Mouse (Mus musculus): ENCODE results near the gene 3110070M22Rik. TPM values are rescaled to one million over a fixed set of nuclear protein-coding genes. Genes with fewer than 3 reads are reported as not detected.

Gene 3110070M22Rik
- polyA plus RNA-seq, 1 experiment from 2014 or later = 0.79 TPM

- WGBS = 2% methylated on average over 57 of the region's 57 CpGs
- H3K4me2 ChIP-seq (replicated peaks; ENCODE audit: low read depth, low read length) = peak within 1 kb of the TSS; percentile 62
- TF ChIP-seq EP300 (IDR thresholded peaks at IDR 0.05) = 0 out of 2 replicates have a peak, but pooled peaks have one; percentile 22
- TF ChIP-seq CTCF (IDR thresholded peaks at IDR 0.05) = no peak
- no peaks in the 10 kb centered on the region for H3K9me3 ChIP-seq (ENCODE audit: low read length)
- H3K36me3 ChIP-seq (ENCODE audit: insufficient read depth, low read length) = peaks cover 9% of the 10 kb centered on the region; the same call in 1 of the 2 replicates
- peaks cover 9% of the 10 kb centered on the region; the same call in 1 of the 2 replicates for H3K4me1 ChIP-seq (ENCODE audit: insufficient read depth, low read depth, low read length)
- peak within 1 kb of the TSS; percentile 81 for H3K27ac ChIP-seq (ENCODE audit: low read length)
- H3K27me3 ChIP-seq (replicated peaks; ENCODE audit: insufficient read depth, low read length) = no peaks in the 10 kb centered on the region
- peak; percentile 99 for ATAC-seq
- DNase-seq (ENCODE audit: low spot score) = peak; percentile 95
- peak within 1 kb of the TSS; percentile 74 for H3K4me3 ChIP-seq (ENCODE audit: low read depth, low read length)
- H3K9ac ChIP-seq (replicated peaks; ENCODE audit: low read depth) = peak within 1 kb of the TSS; percentile 77
Measured at GRCm38 (mm10) chr13:119462596-119463560, 25.3 kb downstream of the 3110070M22Rik start, which contains the start of gene 4833420G17Rik. 4833420G17Rik (plus strand) TSS chr13:119462768.

GRCm38 (mm10) chr13:119461900-119462595 lies 26.1 kb downstream of the 3110070M22Rik start:
- ATAC-seq (peak; percentile 53), DNase-seq (ENCODE audit: low spot score) (peak; percentile 10)
- peak overlapping the region; percentile 62 for H3K4me2 ChIP-seq (replicated peaks; ENCODE audit: low read depth, low read length)
- no peaks in the 10 kb centered on the region for H3K9me3 ChIP-seq (ENCODE audit: low read length)
- WGBS = 4% methylated on average over 10 of the region's 10 CpGs
- peak overlapping the region; percentile 81 for H3K27ac ChIP-seq (ENCODE audit: low read length)
- no peak for TF ChIP-seq EP300 (IDR thresholded peaks at IDR 0.05)
- no peak for TF ChIP-seq CTCF (IDR thresholded peaks at IDR 0.05)
- H3K27me3 ChIP-seq (replicated peaks; ENCODE audit: insufficient read depth, low read length) = no peaks in the 10 kb centered on the region
- peaks cover 5% of the 10 kb centered on the region; the same call in 1 of the 2 replicates for H3K36me3 ChIP-seq (ENCODE audit: insufficient read depth, low read length)
- H3K4me1 ChIP-seq (ENCODE audit: insufficient read depth, low read depth, low read length) = peaks cover 9% of the 10 kb centered on the region; the same call in 1 of the 2 replicates
- peak overlapping the region; percentile 74 for H3K4me3 ChIP-seq (ENCODE audit: low read depth, low read length)
- H3K9ac ChIP-seq (replicated peaks; ENCODE audit: low read depth) = peak overlapping the region; percentile 77

- no peak overlapping the region for H3K4me3 ChIP-seq (ENCODE audit: low read depth, low read length)
- no peaks in the 10 kb centered on the region for H3K4me1 ChIP-seq (ENCODE audit: insufficient read depth, low read depth, low read length)
- no peak overlapping the region for H3K27ac ChIP-seq (ENCODE audit: low read length)
- no peak for ATAC-seq
- H3K36me3 ChIP-seq (ENCODE audit: insufficient read depth, low read length) = peaks cover 13% of the 10 kb centered on the region
- no peak for TF ChIP-seq CTCF (IDR thresholded peaks at IDR 0.05)
- TF ChIP-seq EP300 (IDR thresholded peaks at IDR 0.05) = no peak
- H3K4me2 ChIP-seq (replicated peaks; ENCODE audit: low read depth, low read length) = no peak overlapping the region
- H3K9me3 ChIP-seq (ENCODE audit: low read length) = no peaks in the 10 kb centered on the region
- no peak for DNase-seq (ENCODE audit: low spot score)
- 90% methylated on average over 7 of the region's 7 CpGs for WGBS
- no peak overlapping the region for H3K9ac ChIP-seq (replicated peaks; ENCODE audit: low read depth)
- H3K27me3 ChIP-seq (replicated peaks; ENCODE audit: insufficient read depth, low read length) = no peaks in the 10 kb centered on the region
Measured at GRCm38 (mm10) chr13:119456342-119456741, 31.8 kb downstream of the 3110070M22Rik start.

- Histone ChIP-seq H3K27me3 (replicated peaks; ENCODE audit: insufficient read depth, low read length) (no peaks in the 10 kb centered on the region), H3K4me2 (replicated peaks; ENCODE audit: low read depth, low read length) (no peak overlapping the region), H3K4me1 (ENCODE audit: insufficient read depth, low read depth, low read length) (no peaks in the 10 kb centered on the region), H3K36me3 (ENCODE audit: insufficient read depth, low read length) (peaks cover 24% of the 10 kb centered on the region), H3K9ac (replicated peaks; ENCODE audit: low read depth) (no peak overlapping the region), H3K27ac (ENCODE audit: low read length) (no peak overlapping the region), H3K4me3 (ENCODE audit: low read depth, low read length) (no peak overlapping the region), H3K9me3 (ENCODE audit: low read length) (no peaks in the 10 kb centered on the region)
- DNase-seq (ENCODE audit: low spot score) (no peak), ATAC-seq (no peak)
- no peak for TF ChIP-seq EP300 (IDR thresholded peaks at IDR 0.05)
- TF ChIP-seq CTCF (IDR thresholded peaks at IDR 0.05) = no peak
Measured at GRCm38 (mm10) chr13:119455082-119455481, 33.1 kb downstream of the 3110070M22Rik start.

GRCm38 (mm10) chr13:119453563-119453962 lies 34.6 kb downstream of the 3110070M22Rik start:
- Histone ChIP-seq H3K36me3 (ENCODE audit: insufficient read depth, low read length) (peaks cover 23% of the 10 kb centered on the region), H3K9me3 (ENCODE audit: low read length) (no peaks in the 10 kb centered on the region)
- 89% methylated on average over 4 of the region's 4 CpGs for WGBS

GRCm38 (mm10) chr13:119442244-119442643 lies 45.9 kb downstream of the 3110070M22Rik start:
- H3K36me3 ChIP-seq (ENCODE audit: insufficient read depth, low read length) = peaks cover 24% of the 10 kb centered on the region; the same call in 1 of the 2 replicates
- no peaks in the 10 kb centered on the region for H3K27me3 ChIP-seq (replicated peaks; ENCODE audit: insufficient read depth, low read length)
- no peak overlapping the region for H3K9ac ChIP-seq (replicated peaks; ENCODE audit: low read depth)
- H3K9me3 ChIP-seq (ENCODE audit: low read length) = no peaks in the 10 kb centered on the region
- 63% methylated on average over 1 of the region's 1 CpGs for WGBS
- ATAC-seq = no peak
- H3K4me3 ChIP-seq (ENCODE audit: low read depth, low read length) = no peak overlapping the region
- TF ChIP-seq EP300 (IDR thresholded peaks at IDR 0.05) (no peak), CTCF (IDR thresholded peaks at IDR 0.05) (no peak)
- H3K27ac ChIP-seq (ENCODE audit: low read length) = no peak overlapping the region
- no peak overlapping the region for H3K4me2 ChIP-seq (replicated peaks; ENCODE audit: low read depth, low read length)
- H3K4me1 ChIP-seq (ENCODE audit: insufficient read depth, low read depth, low read length) = no peaks in the 10 kb centered on the region
- DNase-seq (ENCODE audit: low spot score) = no peak

More at GRCm38 (mm10) chr13:119453563-119453962, 34.6 kb downstream of the 3110070M22Rik start:
- H3K27ac ChIP-seq (ENCODE audit: low read length) = no peak overlapping the region
- H3K9ac ChIP-seq (replicated peaks; ENCODE audit: low read depth) = no peak overlapping the region
- no peak overlapping the region for H3K4me3 ChIP-seq (ENCODE audit: low read depth, low read length)
- H3K4me2 ChIP-seq (replicated peaks; ENCODE audit: low read depth, low read length) = no peak overlapping the region
- ATAC-seq (no peak), DNase-seq (ENCODE audit: low spot score) (no peak)
- H3K4me1 ChIP-seq (ENCODE audit: insufficient read depth, low read depth, low read length) = no peaks in the 10 kb centered on the region
- H3K27me3 ChIP-seq (replicated peaks; ENCODE audit: insufficient read depth, low read length) = no peaks in the 10 kb centered on the region
- TF ChIP-seq CTCF (IDR thresholded peaks at IDR 0.05) (no peak), EP300 (IDR thresholded peaks at IDR 0.05) (no peak)

Other genes with a start within 250 kb of the 3110070M22Rik start
- gene Paip1, start 59.8 kb downstream of the 3110070M22Rik start, polyA plus RNA-seq (2015; fragmentation: Nextera tagmentation; extraction: Ambion mirVana) = 63.1 and 63.4 TPM in 2 replicates
- 42.5 and 45.5 TPM in 2 replicates for gene 4833420G17Rik, start 25.6 kb downstream of the 3110070M22Rik start, polyA plus RNA-seq (2015; fragmentation: Nextera tagmentation; extraction: Ambion mirVana)
- 0.98 and 1.5 TPM in 2 replicates for gene Tmem267, start 344 bp downstream of the 3110070M22Rik start, polyA plus RNA-seq (2015; fragmentation: Nextera tagmentation; extraction: Ambion mirVana)
- 0.10 and 0.17 TPM in 2 replicates for gene Ccl28, start 135.4 kb upstream of the 3110070M22Rik start, polyA plus RNA-seq (2015; fragmentation: Nextera tagmentation; extraction: Ambion mirVana)
- gene Hmgcs1, start 202.0 kb upstream of the 3110070M22Rik start, polyA plus RNA-seq (2015; fragmentation: Nextera tagmentation; extraction: Ambion mirVana) = 95.4 and 118 TPM in 2 replicates